Mouse (Mus musculus): ENCODE measurements around the gene Akap5.

The Akap5 gene

GRCm38 (mm10) chr12:76368201-76368789, 43.6 kb downstream of the Akap5 start:
- DNase-seq (ENCODE audit: low read depth, low spot score) = peak; percentile 74

GRCm38 (mm10) chr12:76368790-76369205, 44.1 kb downstream of the Akap5 start:
- peak; percentile 82 for DNase-seq (ENCODE audit: low read depth, low spot score)

GRCm38 (mm10) chr12:76369206-76369977, 44.7 kb downstream of the Akap5 start, which contains the start of gene Zbtb25:
Gene Zbtb25, minus strand, starts transcription at chr12:76369602.
- peak; percentile 87 for DNase-seq (ENCODE audit: low read depth, low spot score)

GRCm38 (mm10) chr12:76369978-76370830, 45.5 kb downstream of the Akap5 start, which contains the start of gene Zbtb1:
Gene Zbtb1, plus strand, starts transcription at chr12:76370266.
- DNase-seq (ENCODE audit: low read depth, low spot score) = peak; percentile 91

GRCm38 (mm10) chr12:76370831-76371571, 46.3 kb downstream of the Akap5 start:
- DNase-seq (ENCODE audit: low read depth, low spot score) = peak; percentile 91

- DNase-seq (ENCODE audit: low read depth, low spot score) = peak; percentile 73
Measured at GRCm38 (mm10) chr12:76372046-76372445, 47.4 kb downstream of the Akap5 start.

- peak; percentile 85 for DNase-seq (ENCODE audit: low read depth, low spot score)
Measured at GRCm38 (mm10) chr12:76372881-76373818, 48.5 kb downstream of the Akap5 start.

- DNase-seq (ENCODE audit: low read depth, low spot score) = peak; percentile 50
Measured at GRCm38 (mm10) chr12:76373991-76374390, 49.3 kb downstream of the Akap5 start.

- no peak for DNase-seq (ENCODE audit: low read depth, low spot score)
Measured at GRCm38 (mm10) chr12:76374911-76375310, 50.2 kb downstream of the Akap5 start.

- peak; percentile 68 for DNase-seq (ENCODE audit: low read depth, low spot score)
Measured at GRCm38 (mm10) chr12:76375506-76375905, 50.8 kb downstream of the Akap5 start.

GRCm38 (mm10) chr12:76376649-76377048, 52.0 kb downstream of the Akap5 start:
- DNase-seq (ENCODE audit: low read depth, low spot score) = peak; percentile 88

- peak; percentile 83 for DNase-seq (ENCODE audit: low read depth, low spot score)
Measured at GRCm38 (mm10) chr12:76377059-76377458, 52.4 kb downstream of the Akap5 start.

- no peak for DNase-seq (ENCODE audit: low read depth, low spot score)
Measured at GRCm38 (mm10) chr12:76377726-76378125, 53.0 kb downstream of the Akap5 start.

GRCm38 (mm10) chr12:76378556-76378955, 53.9 kb downstream of the Akap5 start:
- no peak for DNase-seq (ENCODE audit: low read depth, low spot score)

- DNase-seq (ENCODE audit: low read depth, low spot score) = no peak
Measured at GRCm38 (mm10) chr12:76380151-76380550, 55.5 kb downstream of the Akap5 start.
